Mouse (Mus musculus) CH12F3 (cell line): ENCODE results near the gene S100a7a.

Experiments used
- in situ Hi-C: fragments of 300-500 bp; cut with MboI; formaldehyde crosslinking; loops from 2 replicates; pipeline ENCODE4 v1.14.3; 2020; ENCODE audit warnings: low sequenced_read_pairs

Gene S100a7a

DNA sequence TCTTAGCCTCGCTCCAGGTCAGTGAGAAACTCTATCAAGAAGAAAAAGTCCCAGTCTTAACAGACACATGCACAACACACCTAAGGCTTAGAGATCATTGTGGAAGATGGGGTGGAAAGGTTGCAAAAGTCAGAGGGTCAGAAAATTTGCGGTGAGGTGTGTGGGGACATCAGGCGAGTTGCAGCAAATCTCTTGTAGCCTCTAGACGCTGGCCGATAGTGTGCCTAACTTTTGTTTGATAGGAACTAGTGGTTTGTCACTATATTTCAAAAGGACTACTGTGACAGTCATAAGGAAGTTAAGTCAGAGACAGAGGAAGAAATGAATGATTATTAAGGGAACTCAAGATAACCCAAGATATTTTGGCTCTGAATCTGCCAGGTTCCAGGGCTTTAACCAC lies 26.5 kb upstream of the S100a7a start:
- in situ Hi-C loops: no loop called here

DNA sequence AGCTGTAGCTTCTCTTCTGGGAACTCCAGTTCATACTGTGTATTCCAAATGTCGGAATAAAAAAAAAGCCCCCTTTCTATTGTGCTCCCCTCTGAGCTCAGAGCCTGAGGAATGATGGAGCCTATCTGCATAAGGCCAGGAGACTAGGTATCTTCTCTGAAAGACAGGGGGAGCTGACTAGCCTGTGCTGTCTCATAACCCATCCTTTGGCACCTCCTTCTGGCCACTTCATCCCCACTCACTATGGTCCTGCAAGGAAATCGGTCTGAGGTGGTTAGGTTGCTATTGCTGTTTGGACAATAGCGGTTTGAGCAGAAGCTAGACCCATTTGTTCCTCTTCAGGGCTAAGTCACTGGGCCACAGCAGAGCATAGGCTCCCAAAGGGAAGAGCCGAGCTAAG lies 26.0 kb upstream of the S100a7a start:
- in situ Hi-C loops: no loop called here

DNA sequence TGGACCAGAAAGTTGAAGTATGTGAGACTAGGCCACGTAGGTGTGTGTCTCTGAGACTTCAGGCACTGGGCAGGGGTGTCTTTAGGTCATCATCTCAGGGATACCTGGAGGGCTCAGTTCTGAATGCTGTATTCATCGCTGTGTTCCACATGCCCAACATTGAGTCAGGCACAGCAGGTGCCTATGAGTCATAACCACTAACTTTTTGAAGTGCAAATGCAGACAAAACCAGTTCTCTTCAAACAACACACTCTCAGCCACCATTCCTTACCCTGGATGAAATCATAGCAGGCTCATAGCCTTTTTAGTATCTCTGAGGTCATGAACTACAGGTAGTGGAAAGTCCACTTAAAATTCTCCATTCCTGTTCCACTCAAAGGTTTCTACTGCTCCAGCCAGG lies 24.5 kb upstream of the S100a7a start:
- in situ Hi-C loops: no loop called here

DNA sequence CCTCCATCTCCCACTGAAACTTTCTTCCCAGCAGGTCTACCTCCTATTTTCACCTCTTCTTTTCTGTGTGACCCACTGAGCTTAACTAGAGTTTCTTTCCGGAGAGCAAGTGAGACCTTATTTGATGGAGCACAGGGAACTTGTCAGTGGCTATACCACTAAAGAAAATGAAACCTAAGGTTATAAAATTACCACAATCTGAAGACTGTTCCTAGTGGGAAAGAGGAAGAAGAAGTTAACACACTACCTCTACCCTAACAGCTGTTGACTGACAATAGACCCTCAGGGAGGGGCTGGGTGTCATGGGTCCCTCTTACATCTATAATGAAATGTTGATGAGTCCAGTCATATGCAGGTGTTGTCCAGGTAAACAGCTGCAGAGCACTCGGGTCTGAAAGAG lies 21.8 kb upstream of the S100a7a start:
- in situ Hi-C loops: no loop called here

DNA sequence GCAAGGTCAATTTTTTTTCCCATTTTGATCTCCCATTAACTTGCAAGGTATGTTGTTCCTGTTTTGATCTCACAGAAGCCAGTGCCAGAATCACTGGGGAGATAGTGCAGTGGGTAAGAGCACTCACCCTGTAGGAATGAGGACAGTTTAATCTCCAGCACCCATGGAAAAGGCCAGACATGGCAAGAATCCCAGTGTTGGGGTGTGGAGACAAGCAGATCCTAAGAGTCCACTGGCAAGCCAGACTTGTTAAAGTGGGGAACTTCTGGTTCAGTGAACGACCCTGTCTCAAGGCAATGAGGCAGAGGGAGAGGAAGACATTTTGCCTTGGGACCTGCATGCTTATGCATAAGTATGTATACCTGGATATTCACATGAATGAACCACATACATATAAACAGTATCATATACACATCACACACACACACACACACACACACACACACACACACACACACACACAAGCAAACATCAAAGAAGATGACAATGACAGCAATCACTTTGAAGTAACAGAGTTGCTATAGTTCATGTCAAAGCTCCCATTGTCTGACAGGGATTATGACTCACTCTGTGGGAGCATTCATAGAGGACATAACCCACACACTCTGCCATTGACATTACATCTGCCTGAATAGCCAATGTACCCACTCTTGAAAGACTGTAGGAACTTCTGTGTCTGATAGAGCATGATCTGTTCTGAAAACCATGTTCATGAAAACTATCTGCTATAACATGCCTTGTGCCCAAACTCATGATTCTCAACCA lies 15.1 kb upstream of the S100a7a start:
- in situ Hi-C loops: no loop called here

DNA sequence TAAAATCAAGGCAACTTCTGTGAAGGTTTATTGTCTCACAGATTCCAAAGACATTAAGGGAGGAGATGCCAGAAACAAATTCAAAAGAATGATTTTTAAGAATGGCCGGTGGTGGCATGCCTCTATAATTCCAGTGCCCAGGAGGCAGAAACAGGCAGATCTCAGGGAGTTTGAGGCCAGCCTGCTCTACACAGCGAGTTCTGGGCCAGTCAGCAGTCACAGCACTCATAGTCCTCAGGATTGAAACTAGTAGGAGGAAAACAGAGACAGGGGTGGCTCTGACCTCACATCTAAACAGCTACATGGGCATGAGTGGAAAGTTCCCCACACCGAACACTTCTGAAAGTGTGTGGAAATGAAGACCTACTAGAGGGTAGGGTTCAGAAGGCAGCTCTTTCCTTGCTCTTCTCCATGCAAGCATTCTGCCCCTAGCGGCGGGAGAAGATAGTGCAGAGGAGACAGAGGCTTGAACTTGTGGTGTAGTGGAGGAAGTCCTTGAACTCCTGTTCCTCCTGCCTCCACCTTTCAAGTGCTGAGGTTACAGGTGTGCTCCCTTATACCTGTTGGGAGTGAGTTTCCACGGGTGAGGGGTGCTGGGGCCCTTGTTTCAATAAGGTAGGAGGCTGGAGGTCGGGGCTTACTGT lies 14.2 kb upstream of the S100a7a start:
- in situ Hi-C loops: no loop called here

DNA sequence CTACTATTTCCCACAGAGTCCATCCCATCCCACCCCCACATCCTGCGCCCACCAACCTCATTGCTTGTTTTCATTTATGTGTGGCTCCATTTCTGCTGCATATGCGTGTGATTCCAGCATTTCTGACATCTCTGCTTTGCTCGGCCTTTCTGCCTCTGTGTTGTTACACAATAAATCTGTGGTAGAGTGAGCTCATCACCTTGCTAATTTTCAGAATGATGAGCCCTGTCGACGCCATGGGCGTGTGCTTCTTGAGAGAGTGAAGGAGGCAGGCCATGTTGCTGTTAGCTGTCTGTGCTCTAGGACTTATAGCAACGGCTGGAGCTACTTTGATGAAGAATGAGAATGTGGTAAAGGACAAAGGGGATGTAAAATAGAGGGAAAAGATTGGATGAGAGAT lies 12.8 kb upstream of the S100a7a start:
- in situ Hi-C loops: no loop called here

DNA sequence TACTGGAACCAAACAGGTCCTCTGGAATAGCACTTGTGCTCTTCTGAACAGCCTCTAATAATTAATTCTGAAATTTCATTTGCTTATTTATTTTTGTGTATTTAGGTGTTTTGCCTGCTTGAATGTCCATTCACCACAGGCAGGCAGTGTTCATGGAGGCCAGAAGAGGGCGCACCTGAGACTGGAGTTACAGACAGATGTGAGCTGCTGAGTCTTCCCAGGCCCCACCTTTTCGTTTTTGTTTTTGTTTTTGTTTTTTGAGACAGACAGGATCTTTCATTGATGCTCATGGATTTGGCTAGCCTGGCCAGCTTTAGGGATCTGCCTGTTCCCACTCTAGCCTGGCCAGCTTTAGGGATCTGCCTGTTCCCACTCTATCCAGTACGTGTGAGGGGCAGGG lies 9.6 kb upstream of the S100a7a start:
- in situ Hi-C loops: no loop called here

DNA sequence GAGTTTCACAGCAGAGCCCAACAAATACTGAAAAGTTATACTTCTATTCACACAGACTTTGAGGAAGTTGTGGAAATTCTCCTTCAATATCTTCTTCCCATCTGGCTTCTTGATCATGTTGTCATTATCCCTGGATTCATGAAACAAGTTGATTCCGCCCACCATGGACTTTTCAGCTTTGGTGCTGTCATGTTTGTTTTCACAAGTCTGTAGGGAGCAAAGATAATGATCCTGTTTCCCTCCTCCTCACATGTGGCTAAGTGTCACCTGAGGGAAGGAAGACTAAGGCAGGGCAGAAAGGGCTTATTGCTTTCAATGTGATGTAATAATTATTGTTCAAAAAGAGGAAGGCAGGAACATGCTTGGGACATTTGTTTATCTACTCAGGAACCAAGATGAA lies 6.5 kb upstream of the S100a7a start:
- in situ Hi-C loops: no loop called here

DNA sequence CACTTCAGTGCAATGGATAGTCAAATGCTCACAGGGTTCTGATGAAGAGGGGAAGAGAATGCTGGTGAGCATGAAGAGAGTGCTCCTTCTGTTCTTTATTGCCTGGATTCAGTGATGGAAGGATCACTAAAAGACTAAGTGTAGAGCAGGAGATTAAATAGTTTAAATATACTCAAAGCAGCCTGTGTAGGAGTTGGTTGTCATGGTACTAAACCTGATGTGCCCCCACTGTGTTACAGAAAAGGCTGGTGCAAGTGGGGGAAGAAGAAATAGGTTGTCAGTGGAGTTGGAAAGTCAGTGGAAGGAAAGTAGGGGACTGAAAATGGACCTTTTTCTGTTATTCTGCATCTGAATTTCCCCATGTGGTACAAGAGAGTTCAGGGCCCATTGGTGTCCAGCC lies 4.8 kb upstream of the S100a7a start:
- in situ Hi-C loops: no loop called here

DNA sequence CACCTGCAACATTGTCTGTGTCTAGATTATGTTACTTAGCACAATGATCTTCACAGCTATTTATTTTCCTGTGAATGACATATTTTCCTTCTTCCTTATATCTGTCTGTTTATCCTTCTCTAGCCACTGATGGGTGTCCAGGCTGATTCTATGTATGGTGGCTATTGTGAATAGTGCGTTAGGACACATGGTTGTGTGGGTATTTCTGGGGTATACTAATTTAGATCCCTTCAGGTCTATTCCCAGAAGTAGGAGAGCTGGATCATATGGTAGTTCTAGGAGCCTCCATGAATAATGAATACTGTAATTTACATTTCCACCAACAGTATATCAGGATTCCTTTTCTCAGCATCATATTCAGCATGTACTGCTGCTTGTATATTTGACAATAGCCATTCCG lies 4.0 kb upstream of the S100a7a start:
- in situ Hi-C loops: no loop called here

DNA sequence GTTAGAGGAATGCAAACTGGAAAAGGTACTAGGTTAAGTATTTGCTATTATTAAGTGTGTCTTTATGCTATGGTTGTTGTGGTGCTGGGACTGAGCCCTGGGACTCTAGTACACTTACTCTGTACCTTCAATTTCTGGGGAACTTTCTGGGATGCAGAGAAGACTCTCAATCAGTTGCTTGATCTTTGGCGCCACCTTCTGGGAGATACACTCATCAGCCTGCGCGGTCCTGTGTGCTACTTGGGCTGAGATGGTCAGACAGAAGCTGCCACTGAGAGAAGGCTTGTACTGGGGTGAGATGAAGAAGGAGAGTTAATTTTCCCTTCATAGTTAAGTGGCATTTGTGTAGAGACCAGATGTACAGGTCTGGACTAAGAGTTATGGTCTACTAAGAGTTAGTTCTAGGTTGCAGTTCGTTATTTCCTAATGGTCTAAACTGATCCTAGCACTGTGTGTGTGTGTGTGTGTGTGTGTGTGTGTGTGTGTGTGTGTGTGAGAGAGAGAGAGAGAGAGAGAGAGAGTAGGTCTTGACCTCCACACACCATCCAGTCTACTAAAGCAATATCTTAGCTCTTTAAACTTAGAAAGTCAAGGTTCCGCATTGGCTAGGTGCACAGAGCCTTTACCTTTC lies 824 bp upstream of the S100a7a start:
- in situ Hi-C loops: no loop called here

DNA sequence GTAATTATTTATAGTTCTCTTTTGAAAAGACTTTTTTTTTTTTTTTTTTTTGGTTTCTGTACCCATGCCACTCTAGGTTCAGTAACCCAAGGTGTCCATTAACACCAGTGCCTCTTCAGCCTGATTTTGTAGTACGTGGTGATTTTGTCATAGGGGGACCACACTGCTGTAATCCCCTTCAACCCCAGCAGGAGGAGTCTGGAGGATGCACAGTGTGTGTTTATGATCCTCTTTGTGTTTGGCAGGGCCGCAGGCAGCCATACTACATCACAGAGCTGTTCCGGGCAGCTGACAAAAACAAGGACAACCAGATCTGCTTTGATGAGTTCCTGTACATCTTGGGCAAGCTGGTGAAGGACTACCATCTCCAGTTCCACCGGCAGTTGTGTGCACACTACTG lies 3.6 kb downstream of the S100a7a start:
- in situ Hi-C loops: no loop called here

DNA sequence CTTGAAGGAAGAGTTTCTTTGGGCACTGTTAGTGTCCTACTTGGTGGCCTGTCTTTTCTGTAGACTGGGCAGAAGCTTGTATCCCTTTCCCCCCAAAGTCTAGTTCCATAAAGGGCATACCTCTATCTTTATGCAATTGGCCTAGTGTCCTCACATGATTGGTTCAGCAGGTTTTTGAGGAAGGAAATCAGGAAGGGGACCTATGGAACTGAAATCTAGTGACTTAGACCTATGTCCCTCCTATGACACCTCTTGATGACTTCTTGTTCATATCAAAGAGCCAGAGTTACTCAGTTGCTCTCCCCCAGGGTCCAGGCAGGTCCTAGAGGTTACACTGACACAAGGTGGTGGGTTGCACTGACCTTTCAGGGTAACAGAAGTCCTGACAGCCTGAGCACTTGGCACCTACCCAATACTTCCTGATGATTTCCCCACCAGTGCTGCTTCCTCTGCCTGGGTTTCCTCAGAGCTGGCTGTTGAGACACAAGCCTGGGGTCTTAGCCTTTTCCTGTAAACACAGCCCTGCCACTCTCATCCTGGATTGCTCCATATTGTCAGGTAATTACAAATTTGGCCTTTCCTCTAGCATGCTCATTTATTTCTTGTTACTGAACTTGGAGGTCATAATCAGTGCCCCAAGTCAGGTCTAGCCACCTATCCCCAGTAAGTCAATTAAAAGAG lies 5.7 kb downstream of the S100a7a start:
- in situ Hi-C loops: no loop called here

DNA sequence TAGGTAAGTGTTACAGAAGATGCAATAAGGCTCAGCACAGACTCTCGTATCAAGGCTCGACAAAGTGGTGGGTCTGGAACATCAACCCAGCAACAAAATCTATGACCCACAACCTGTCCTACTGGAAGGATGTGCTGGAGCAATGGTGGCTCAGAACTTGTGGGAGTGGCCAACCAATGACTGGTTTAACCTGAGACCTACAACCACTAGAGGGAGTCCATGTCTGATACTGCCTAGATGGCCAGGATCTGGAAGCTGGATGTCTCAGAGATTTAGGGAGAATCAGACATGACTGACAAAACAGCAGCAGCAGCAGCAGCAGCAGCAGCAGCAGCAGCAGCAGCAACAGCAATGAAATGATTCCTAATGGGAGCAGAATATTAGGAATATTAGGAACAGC lies 10.4 kb downstream of the S100a7a start:
- in situ Hi-C loops: no loop called here

DNA sequence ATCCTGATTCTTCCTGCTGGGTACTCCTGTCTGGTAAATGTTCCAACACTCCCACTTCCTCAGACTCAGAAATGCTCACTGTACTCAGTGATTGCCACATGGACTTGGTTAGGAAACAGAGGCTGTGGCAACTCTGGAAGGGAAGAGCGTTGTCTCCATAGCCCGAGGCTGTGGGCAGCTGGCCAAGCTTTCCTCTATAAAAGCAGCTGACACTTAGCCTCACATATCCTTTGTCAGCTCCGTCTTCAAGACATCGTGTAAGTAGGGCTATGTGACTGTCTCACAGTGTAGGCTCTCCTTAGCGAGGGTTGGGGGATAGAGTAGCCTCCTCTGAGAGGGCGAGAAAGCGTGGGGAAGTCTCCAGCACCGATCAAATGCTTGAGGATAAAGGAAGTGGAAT lies 15.0 kb downstream of the S100a7a start, which contains the start of gene S100a8:
Gene S100a8 (plus strand): TSS at position 133 of the 400 bp plus-strand sequence.
- in situ Hi-C loops: no loop called here

DNA sequence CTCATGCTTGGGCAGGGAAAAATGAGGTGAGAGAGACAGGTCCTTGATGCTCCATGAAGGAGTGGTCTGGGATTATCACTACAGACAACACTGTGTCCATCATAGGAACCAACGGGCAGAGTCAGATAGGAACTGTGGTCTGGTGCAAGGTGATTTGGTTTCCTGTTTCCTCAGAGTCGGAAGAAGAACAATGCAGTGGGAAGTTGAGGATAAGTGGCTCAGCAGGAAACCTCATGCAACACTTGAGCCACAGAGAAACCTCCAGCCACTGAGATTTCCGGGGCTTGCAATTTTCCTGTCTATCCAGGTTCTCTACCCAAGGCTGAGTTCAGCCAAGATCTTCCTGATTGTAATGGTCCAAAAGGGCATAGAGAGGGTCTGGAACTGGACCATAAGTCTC lies 24.8 kb downstream of the S100a7a start:
- in situ Hi-C loops: no loop called here

DNA sequence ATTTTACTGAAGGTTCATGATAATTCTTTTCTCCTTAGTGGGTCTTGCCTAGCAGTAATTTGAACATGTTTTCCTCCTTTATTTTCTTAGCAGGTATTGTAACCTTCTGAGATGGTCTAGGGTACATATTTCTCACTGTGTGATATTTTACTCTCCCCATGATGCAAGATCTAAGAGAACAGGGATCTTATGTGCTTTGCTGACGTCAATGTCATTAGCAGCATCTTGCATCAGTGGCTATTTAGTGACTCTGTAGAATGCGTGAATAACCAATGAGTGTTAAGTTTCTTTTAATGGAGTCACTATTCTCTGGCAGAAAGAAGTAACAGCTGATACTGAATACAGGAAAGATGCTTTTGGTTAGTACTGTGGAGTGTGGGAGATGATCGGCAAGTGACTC lies 30.1 kb downstream of the S100a7a start:
- in situ Hi-C loops: no loop called here

DNA sequence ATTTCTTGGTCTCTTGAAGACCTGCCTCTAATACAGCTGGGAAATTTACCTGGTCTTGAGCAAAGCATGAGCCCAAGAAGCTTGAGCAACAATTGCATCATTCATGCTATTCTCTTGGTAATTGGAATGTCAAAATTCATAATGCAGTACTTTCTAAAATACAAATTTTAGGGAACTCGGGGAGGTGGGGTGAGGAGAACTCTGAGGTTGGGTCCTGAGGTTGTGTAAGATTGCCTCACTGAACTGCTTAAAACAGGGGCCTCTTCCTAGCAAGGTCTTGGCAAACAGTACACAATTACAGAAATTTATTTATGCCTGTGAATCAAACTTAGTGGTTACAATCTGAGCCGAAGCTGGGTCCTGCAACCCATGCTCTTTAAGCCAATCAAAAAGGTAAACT lies 33.0 kb downstream of the S100a7a start:
- in situ Hi-C loops: no loop called here

DNA sequence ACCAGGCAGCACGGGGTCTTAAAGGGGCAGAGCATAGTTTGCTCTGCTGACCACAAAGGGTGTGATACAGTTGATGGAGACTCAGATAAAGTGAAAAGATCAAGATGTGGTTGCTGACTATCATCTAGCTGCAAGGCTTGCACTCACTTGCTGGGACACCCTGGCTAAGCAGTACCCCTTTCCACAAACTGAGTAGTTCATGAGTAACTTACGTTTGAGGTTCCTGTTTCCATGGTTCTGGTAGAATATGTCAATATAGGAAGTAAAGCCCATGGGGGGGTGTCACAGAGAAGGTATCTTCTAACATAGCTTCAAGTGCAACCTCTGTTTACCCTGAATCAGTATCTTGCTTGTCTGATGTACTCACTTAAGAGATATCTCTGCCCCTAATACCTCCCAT lies 39.7 kb downstream of the S100a7a start:
- in situ Hi-C loops: no loop called here

DNA sequence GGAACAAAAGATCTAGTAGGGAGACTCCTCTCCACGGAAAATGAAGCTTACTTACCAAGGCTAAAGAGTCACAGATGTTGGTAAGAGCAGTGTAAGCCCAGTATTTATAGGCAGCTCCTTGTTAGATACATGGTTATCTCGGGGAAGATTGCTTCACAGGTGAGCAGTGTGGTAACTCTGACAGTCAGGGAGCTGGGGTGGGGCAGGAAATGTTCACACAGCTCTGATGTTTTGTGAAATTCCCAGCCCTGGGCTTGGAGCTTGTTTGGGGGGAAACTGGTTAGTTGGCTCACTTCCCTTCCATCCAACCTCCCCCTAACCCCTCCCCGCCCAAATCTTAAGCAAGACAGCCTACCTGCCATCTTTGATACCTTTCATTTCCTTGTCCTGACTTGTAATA lies 41.8 kb downstream of the S100a7a start, which contains the start of gene S100a9:
Gene S100a9 (minus strand): TSS at position 109 of the 400 bp plus-strand sequence.
- in situ Hi-C loops: no loop called here

DNA sequence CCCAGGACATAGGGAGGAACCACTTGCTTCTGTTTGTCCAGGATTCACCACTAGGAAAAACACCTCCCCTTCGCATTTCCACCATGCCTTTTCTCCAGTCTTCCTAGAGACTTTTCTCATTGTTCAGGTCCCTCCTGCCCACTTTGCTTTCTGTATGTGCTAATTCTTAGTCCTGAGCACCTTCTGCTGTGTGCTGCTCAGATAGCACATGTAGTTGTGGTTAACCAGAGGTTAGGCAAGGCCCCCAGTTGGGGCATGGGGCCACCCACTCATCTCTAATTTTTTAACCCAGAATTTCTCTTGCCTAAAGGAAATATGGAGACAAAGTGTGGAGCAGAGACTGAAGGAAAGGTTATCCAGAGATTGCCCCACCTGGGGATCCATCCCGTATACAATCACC lies 48.4 kb downstream of the S100a7a start:
- in situ Hi-C loops: no loop called here
